Mouse (Mus musculus) limb, embryonic 12.5 days (tissue): ENCODE data around the gene D330020A13Rik. TPM values are rescaled to one million over a fixed set of nuclear protein-coding genes. Genes with fewer than 3 reads are reported as not detected.

Experiments
- ATAC-seq: fragments of 200-750 bp; cut with Nextera tagmentation; 2 replicates; pipeline ENCODE4 v1.8.0; 2017; ENCODE audit warnings: low read depth, moderate TSS enrichment; ENCODE audit not compliant: insufficient number of reproducible peaks, insufficient read depth, low FRiP score, low TSS enrichment
- H3K27ac ChIP-seq: fragments of 300-500 bp; sonication (generic); 2 replicates; pipeline ENCODE4 v1.5.1; 2016; ENCODE audit warnings: mild to moderate bottlenecking, moderate library complexity
- H3K27me3 ChIP-seq: fragments of 300-500 bp; sonication (generic); 2 replicates; pipeline ENCODE4 v1.6.1; 2016; ENCODE audit warnings: mild to moderate bottlenecking, moderate library complexity
- H3K36me3 ChIP-seq: fragments of 300-500 bp; sonication (generic); 2 replicates; pipeline ENCODE4 v1.6.1; 2016; ENCODE audit warnings: mild to moderate bottlenecking, moderate library complexity
- H3K4me1 ChIP-seq: fragments of 300-500 bp; sonication (generic); replicated peaks from 2 replicates; pipeline ENCODE4 v1.6.1; 2016
- H3K4me2 ChIP-seq: fragments of 300-500 bp; sonication (generic); 2 replicates; pipeline ENCODE4 v1.6.1; 2016; ENCODE audit warnings: mild to moderate bottlenecking, moderate library complexity
- H3K4me3 ChIP-seq: fragments of 300-500 bp; sonication (generic); replicated peaks from 2 replicates; pipeline ENCODE4 v1.5.1; 2016; ENCODE audit warnings: mild to moderate bottlenecking
- H3K9ac ChIP-seq: fragments of 300-500 bp; sonication (generic); replicated peaks from 2 replicates; pipeline ENCODE4 v1.6.1; 2016; ENCODE audit warnings: mild to moderate bottlenecking, moderate library complexity
- H3K9me3 ChIP-seq: fragments of 300-500 bp; sonication (generic); 2 replicates; pipeline ENCODE4 v1.6.1; 2016; ENCODE audit warnings: mild to moderate bottlenecking, moderate library complexity
- WGBS: fragments of 180-500 bp; shearing (Covaris S2); methylation state at CpG from one replicate; pipeline ENCODE4 v1.1.7; 2016; 5-methylcytosine and 5-hydroxymethylcytosine counted together
- polyA plus RNA-seq: library from polyadenylated mRNA; unstranded; fragments of >200 nt; fragmentation: Nextera tagmentation; extraction: Ambion mirVana; gene quantifications from 2 replicates; pipeline ENCODE4 v1.2.1, GENCODE M21; 2016

D330020A13Rik gene
- 0.29 and 0.35 TPM in 2 replicates for polyA plus RNA-seq

DNA sequence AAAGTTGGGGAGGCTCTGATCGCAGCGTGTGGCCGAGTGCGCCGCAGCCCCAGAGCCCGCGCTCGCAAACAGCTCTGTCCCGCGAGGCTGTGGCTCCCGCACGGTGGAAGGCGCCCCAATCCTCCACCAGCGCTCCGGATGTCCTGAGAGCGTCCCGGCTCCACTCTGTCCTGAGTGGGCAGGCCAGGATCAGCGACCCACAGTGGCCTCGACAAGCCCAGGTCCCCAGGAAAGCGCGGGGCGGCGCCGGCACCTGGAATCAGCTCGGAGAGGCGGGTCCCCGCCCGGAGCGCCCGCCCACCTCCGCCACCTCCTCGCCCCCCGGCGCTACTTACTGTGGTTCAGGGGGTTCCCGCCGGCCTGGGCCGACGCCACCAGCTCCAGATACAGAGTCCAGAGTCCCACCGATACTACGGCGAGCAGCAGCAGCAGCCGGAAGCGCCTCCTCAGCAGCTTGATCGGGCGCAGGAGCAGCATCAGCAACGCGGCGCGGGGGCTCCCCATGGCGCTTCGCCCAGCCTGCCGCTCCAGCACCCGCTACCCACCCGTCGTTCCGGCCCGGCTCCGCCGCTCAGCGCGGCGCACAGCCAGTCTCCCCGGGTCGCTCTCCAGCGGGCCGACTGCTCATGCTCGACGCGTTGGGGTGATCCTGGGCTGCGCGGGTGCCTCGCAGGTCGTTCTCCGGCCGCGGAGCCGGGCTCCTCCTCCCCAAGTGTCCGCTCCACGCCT is at the start of gene D330020A13Rik, which contains the start of gene B4galnt3:
D330020A13Rik (plus strand) TSS at position 309 of the 729 bp plus-strand sequence.
B4galnt3 (minus strand) TSS at position 504 of the 729 bp plus-strand sequence.
- Histone ChIP-seq H3K36me3 (no peaks in the 10 kb centered on the region), H3K4me3 (peak within 1 kb of the TSS; percentile 70), H3K27me3 (peaks cover 53% of the 10 kb centered on the region), H3K4me1 (no peaks in the 10 kb centered on the region), H3K27ac (no peak within 1 kb of the TSS), H3K9ac (peak within 1 kb of the TSS; percentile 63), H3K9me3 (no peaks in the 10 kb centered on the region), H3K4me2 (peak within 1 kb of the TSS; percentile 95)
- WGBS = under 1% methylated on average over 78 of the region's 79 CpGs
- peak; percentile 80 for ATAC-seq

DNA sequence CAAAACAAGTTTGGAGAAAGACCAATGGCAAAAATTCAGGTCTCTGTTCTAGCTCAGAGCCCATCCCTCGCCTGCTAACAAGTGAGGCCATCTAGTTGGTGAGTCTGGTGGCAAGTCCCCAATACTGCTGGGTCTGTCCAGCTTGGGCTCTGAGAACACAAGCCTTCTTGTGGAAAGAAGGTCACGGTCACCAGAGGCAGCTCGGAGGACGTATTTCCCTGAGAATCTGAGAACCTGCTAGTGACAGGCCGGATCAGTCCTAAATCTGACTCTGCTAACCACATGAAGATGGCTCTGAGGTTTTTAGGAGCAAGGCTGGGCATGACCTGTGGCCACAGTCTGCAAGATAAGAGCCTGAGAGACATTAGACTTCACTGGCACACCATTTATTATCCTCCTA is 47.5 kb upstream of the D330020A13Rik start:
- H3K4me1 ChIP-seq = no peaks in the 10 kb centered on the region
- H3K27me3 ChIP-seq = no peaks in the 10 kb centered on the region
- no peaks in the 10 kb centered on the region for H3K9me3 ChIP-seq
- no peak overlapping the region for H3K4me3 ChIP-seq
- no peak overlapping the region for H3K27ac ChIP-seq
- no peak for ATAC-seq
- H3K4me2 ChIP-seq = no peak overlapping the region
- H3K36me3 ChIP-seq = no peaks in the 10 kb centered on the region
- H3K9ac ChIP-seq = no peak overlapping the region
- 86% methylated on average over 5 of the region's 5 CpGs for WGBS

DNA sequence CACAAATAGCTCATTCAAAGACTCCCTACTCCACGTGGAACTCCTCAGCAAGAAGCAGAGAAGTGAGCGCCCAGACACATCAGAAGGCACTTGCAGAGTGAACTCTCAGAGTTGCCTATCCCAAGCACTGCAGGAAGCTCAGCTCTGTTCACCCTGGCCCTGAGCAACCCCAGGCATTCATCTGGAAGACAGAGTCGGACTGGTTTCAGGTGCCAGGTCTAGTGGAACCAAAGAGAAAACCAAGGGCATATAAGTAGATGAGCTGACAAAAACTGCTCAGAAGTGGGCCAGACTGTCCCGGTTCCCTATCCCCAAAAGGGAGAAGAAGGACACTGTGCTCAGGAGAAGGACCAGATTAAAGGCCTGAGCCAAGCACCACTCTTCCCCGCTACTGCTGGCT is 44.3 kb upstream of the D330020A13Rik start:
- no peak for ATAC-seq

DNA sequence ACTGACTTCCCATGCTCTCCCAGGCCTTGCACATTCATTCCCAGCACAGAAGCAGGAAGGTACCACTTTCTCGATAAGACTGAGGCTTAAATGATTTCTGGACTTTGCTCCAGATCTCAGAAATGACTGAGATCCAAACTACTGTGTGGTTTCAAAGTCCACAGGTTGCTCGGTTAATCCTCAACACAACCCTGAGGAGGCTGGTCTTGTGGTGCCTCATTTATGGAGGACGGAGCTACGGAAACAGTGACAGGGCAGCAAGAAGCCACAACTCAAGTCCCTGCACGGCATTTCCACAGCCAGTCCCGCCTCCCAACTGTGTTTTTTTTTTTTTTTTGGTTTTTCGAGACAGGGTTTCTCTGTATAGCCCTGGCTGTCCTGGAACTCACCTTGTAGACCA is 43.2 kb upstream of the D330020A13Rik start:
- no peaks in the 10 kb centered on the region for H3K36me3 ChIP-seq
- H3K4me3 ChIP-seq = no peak overlapping the region
- no peak for ATAC-seq
- no peaks in the 10 kb centered on the region for H3K27me3 ChIP-seq
- no peak overlapping the region for H3K4me2 ChIP-seq
- no peaks in the 10 kb centered on the region for H3K9me3 ChIP-seq
- no peak overlapping the region for H3K27ac ChIP-seq
- peaks cover 10% of the 10 kb centered on the region for H3K4me1 ChIP-seq
- no peak overlapping the region for H3K9ac ChIP-seq
- 79% methylated on average over 7 of the region's 7 CpGs for WGBS

More for the DNA sequence above, 44.3 kb upstream of the D330020A13Rik start:
- Histone ChIP-seq H3K4me3 (no peak overlapping the region), H3K27me3 (no peaks in the 10 kb centered on the region), H3K4me2 (no peak overlapping the region), H3K4me1 (peaks cover 4% of the 10 kb centered on the region; the same call in 1 of the 2 replicates), H3K9me3 (no peaks in the 10 kb centered on the region), H3K9ac (no peak overlapping the region), H3K36me3 (no peaks in the 10 kb centered on the region), H3K27ac (no peak overlapping the region)
- WGBS = 76% methylated on average over 5 of the region's 5 CpGs

DNA sequence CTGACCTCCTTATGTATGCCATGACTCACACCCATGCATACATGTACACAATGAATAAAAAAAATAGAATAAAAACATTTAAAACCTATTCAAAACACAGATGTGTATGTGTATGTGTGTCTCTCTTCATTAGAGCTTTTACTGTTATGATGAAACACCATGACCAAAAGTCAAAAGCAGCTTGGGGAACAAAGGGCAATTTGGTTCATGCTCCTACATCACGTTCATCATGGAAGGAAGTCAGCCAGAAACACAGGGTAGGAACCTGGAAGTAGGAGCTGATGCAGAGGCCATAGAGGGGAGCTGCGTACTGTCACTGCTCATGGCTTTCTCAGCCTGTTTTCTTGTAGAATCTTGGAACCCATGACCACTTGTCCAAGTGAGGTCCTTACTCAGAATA is 41.4 kb upstream of the D330020A13Rik start:
- no peak for ATAC-seq
- Histone ChIP-seq H3K4me1 (peaks cover 10% of the 10 kb centered on the region), H3K9ac (no peak overlapping the region), H3K27ac (no peak overlapping the region), H3K9me3 (no peaks in the 10 kb centered on the region), H3K27me3 (no peaks in the 10 kb centered on the region), H3K36me3 (no peaks in the 10 kb centered on the region), H3K4me2 (no peak overlapping the region), H3K4me3 (no peak overlapping the region)
- WGBS = 85% methylated on average over 2 of the region's 2 CpGs

DNA sequence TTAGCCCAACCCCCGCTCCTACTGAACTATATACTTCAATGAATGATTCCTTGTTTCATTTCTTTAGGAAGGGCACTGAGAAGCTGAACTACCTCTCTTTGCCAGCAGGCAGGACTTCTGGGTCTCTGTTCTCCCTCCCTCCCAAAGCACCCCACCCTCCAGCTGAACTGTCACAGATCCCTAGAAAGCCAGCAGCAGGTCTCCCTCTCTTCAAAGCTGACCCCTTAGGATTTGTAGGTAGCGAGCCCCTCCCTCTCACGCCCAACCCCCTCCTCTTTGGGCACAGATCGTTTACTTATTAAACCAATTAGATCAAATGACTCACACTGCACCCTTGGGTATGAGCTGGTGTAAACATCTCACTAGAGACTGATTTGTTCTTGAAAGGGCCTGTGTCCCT is 39.5 kb upstream of the D330020A13Rik start:
- Histone ChIP-seq H3K4me3 (no peak overlapping the region), H3K27ac (no peak overlapping the region), H3K36me3 (no peaks in the 10 kb centered on the region), H3K4me1 (peaks cover 10% of the 10 kb centered on the region), H3K9ac (no peak overlapping the region), H3K27me3 (no peaks in the 10 kb centered on the region), H3K9me3 (no peaks in the 10 kb centered on the region), H3K4me2 (no peak overlapping the region)
- 48% methylated on average over 4 of the region's 4 CpGs for WGBS
- no peak for ATAC-seq

DNA sequence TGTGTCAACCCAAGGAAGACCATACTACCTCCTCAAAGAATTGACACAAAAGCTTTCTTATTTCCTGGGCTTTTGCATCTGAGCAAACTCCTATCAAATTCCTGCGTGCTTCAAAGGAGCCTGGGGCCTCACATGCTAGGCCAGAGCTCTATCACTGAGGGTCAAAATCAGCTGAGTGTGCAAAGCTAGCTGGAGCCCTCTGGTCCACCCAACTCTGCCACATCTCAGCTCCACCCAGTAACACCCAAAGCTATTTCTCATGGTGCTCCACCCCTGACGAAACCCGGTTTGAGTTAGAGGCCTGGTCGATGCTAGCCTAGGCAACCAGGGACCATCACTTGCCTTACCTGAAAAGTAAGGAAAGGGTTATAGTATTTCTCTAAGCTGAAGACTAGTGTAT is 39.0 kb upstream of the D330020A13Rik start:
- Histone ChIP-seq H3K4me2 (no peak overlapping the region), H3K9me3 (no peaks in the 10 kb centered on the region), H3K4me3 (no peak overlapping the region), H3K36me3 (no peaks in the 10 kb centered on the region), H3K27ac (no peak overlapping the region), H3K9ac (no peak overlapping the region), H3K4me1 (peaks cover 10% of the 10 kb centered on the region), H3K27me3 (no peaks in the 10 kb centered on the region)
- WGBS = 60% methylated on average over 4 of the region's 4 CpGs
- ATAC-seq = no peak

DNA sequence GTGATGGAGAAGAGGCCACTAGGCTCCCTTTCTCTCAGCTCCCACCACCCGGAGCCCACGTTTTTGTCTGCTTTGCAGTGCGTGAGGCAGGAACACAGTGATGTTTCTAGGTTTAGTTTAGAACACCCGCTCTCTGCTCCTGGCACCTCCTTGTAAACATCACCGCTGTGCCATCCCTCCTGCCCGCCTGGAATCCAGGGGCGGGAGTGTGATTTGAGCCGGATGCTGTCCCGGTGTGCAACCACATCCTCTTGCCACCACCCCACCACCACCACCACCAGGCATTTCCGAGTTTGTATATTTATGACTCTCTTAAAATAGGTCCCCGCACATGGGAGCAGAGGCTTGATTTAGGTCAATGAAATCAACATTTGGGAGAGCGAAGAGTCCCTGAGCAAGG is 38.5 kb upstream of the D330020A13Rik start:
- no peaks in the 10 kb centered on the region for H3K9me3 ChIP-seq
- no peak overlapping the region for H3K4me2 ChIP-seq
- ATAC-seq = no peak
- 80% methylated on average over 12 of the region's 12 CpGs for WGBS
- no peak overlapping the region for H3K27ac ChIP-seq
- H3K9ac ChIP-seq = no peak overlapping the region
- H3K27me3 ChIP-seq = no peaks in the 10 kb centered on the region
- H3K4me1 ChIP-seq = peaks cover 10% of the 10 kb centered on the region
- H3K4me3 ChIP-seq = no peak overlapping the region
- H3K36me3 ChIP-seq = no peaks in the 10 kb centered on the region

DNA sequence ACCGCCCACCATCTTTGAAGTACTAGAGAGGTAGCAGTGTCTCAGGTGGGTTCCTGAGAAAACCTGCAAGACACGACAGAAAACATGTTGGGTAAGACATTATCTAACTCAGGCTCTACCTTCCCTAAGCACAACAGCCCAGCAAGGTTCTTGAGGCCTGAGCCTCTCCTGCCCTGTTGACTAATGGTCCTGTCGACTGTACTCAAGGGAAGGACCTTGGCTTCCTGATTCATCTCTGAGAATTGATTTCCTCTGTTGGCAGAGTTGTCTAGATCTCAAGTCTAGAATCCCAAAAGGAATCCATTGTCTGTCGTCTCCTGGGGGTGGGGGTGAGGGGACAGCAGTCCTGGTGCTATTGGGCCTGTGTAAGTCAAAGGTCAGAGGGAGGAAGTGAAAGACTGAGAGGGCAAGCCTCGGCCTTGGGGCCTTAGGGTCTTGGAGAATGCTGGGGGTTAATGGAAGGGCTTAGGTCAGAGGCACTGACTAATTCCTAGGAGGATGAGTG is 37.7 kb upstream of the D330020A13Rik start:
- no peak overlapping the region for H3K9ac ChIP-seq
- H3K27me3 ChIP-seq = no peaks in the 10 kb centered on the region
- no peak for ATAC-seq
- H3K27ac ChIP-seq = no peak overlapping the region
- WGBS = 72% methylated on average over 5 of the region's 5 CpGs
- no peaks in the 10 kb centered on the region for H3K36me3 ChIP-seq
- H3K4me2 ChIP-seq = no peak overlapping the region
- H3K4me3 ChIP-seq = no peak overlapping the region
- no peaks in the 10 kb centered on the region for H3K9me3 ChIP-seq
- peaks cover 10% of the 10 kb centered on the region for H3K4me1 ChIP-seq

DNA sequence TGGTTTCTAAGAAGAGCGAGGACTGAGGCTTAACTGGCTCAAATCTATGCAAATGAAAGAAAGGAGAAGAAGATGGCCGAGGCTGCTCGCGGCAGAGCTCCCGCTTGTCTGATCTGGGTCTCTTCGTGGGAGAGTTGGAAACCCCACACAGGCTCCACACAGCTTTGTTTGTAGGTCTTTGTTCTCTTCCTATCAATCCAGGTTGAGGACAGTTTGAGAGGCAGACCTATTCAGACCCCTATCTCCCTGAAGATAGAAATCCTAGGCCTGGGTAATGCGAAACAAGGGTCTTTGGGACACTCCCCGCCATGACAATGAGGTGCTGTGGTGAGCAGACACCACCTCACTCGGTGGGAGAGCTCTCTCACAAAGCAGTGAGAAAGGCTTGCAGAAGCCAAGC is 34.7 kb upstream of the D330020A13Rik start:
- Histone ChIP-seq H3K4me3 (no peak overlapping the region), H3K27ac (no peak overlapping the region), H3K27me3 (no peaks in the 10 kb centered on the region), H3K9me3 (no peaks in the 10 kb centered on the region), H3K9ac (no peak overlapping the region), H3K36me3 (no peaks in the 10 kb centered on the region), H3K4me2 (no peak overlapping the region), H3K4me1 (peaks cover 19% of the 10 kb centered on the region)
- no peak for ATAC-seq
- WGBS = 62% methylated on average over 9 of the region's 9 CpGs

DNA sequence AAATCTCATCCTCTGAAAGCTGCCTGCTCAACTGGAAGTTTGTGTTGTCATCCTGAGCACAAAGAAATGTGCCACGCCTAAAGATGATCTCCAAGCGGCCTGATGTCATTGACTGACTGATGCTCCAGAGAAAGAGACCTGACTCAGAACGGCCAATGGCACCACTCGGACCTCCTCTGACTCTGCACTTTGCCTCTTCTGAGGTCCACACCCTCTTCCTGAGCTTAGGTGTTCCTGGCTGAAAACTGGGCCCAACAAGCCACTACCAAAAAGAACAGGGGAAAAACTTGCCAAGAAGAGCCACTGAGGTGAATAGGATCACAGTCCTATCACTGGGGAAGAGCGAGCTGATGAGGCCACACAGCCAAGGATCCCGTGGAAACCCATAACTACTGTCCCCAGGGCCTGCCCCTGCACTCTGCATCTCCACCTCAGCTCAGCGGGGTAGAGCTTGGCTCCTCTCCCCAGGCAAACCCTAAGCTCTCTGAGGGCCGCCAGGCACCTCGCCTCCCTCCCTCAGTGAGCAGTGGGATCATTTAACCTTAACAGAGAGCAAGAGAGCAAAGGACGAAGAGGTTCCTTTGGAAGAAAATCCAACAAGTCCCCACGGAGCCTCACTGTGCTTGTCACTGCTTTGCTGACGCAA is 31.2 kb upstream of the D330020A13Rik start:
- no peak for ATAC-seq
- 59% methylated on average over 12 of the region's 12 CpGs for WGBS

More for the DNA sequence above, 31.2 kb upstream of the D330020A13Rik start:
- no peak overlapping the region for H3K4me3 ChIP-seq
- H3K9ac ChIP-seq = no peak overlapping the region
- H3K27ac ChIP-seq = no peak overlapping the region
- H3K4me1 ChIP-seq = peaks cover 9% of the 10 kb centered on the region
- no peaks in the 10 kb centered on the region for H3K27me3 ChIP-seq
- H3K9me3 ChIP-seq = no peaks in the 10 kb centered on the region
- no peaks in the 10 kb centered on the region for H3K36me3 ChIP-seq
- H3K4me2 ChIP-seq = no peak overlapping the region
